Mouse (Mus musculus) liver, embryonic 12.5 days (tissue): Measurements from ENCODE around the gene Rsph14. TPM values are rescaled to one million over a fixed set of nuclear protein-coding genes. Genes with fewer than 3 reads are reported as not detected.
A peak's percentile ranks its signal among the peaks of the same experiment; 100 is the strongest.

ENCODE experiments used
- ATAC-seq: fragments of 200-750 bp; cut with Nextera tagmentation; 2 replicates; pipeline ENCODE4 v1.8.0; 2017; ENCODE audit warnings: moderate number of reproducible peaks, mild to moderate bottlenecking, moderate library complexity
- H3K27ac ChIP-seq: fragments of 300-500 bp; sonication (generic); 2 replicates; pipeline ENCODE4 v1.5.1; 2016; ENCODE audit warnings: mild to moderate bottlenecking
- H3K27me3 ChIP-seq: fragments of 300-500 bp; sonication (generic); replicated peaks from 2 replicates; pipeline ENCODE4 v1.6.1; 2016; ENCODE audit warnings: mild to moderate bottlenecking, moderate library complexity
- H3K36me3 ChIP-seq: fragments of 300-500 bp; sonication (generic); 2 replicates; pipeline ENCODE4 v1.6.1; 2016; ENCODE audit warnings: mild to moderate bottlenecking, moderate library complexity
- H3K4me1 ChIP-seq: fragments of 300-500 bp; sonication (generic); 2 replicates; pipeline ENCODE4 v1.6.1; 2016
- H3K4me2 ChIP-seq: fragments of 300-500 bp; sonication (generic); 2 replicates; pipeline ENCODE4 v1.6.1; 2016; ENCODE audit warnings: mild to moderate bottlenecking, moderate library complexity
- H3K4me3 ChIP-seq: fragments of 300-500 bp; sonication (generic); 2 replicates; pipeline ENCODE4 v1.5.1; 2016; ENCODE audit warnings: mild to moderate bottlenecking, moderate library complexity
- H3K9ac ChIP-seq: fragments of 300-500 bp; sonication (generic); 2 replicates; pipeline ENCODE4 v1.6.1; 2016; ENCODE audit warnings: mild to moderate bottlenecking, moderate library complexity
- H3K9me3 ChIP-seq: fragments of 300-500 bp; sonication (generic); replicated peaks from 2 replicates; pipeline ENCODE4 v1.6.1; 2016; ENCODE audit warnings: mild to moderate bottlenecking, moderate library complexity
- WGBS: fragments of 180-500 bp; shearing (Covaris S2); methylation state at CpG from one replicate; pipeline ENCODE4 v1.1.7; 2016; ENCODE audit not compliant: insufficient replicate concordance; 5-methylcytosine and 5-hydroxymethylcytosine counted together
- polyA plus RNA-seq: library from polyadenylated mRNA; unstranded; fragments of >200 nt; fragmentation: Nextera tagmentation; extraction: Ambion mirVana; gene quantifications from 2 replicates; pipeline ENCODE4 v1.2.1, GENCODE M21; 2016

Gene Rsph14
- polyA plus RNA-seq, 1 experiment from 2014 or later = 0.08 TPM

DNA sequence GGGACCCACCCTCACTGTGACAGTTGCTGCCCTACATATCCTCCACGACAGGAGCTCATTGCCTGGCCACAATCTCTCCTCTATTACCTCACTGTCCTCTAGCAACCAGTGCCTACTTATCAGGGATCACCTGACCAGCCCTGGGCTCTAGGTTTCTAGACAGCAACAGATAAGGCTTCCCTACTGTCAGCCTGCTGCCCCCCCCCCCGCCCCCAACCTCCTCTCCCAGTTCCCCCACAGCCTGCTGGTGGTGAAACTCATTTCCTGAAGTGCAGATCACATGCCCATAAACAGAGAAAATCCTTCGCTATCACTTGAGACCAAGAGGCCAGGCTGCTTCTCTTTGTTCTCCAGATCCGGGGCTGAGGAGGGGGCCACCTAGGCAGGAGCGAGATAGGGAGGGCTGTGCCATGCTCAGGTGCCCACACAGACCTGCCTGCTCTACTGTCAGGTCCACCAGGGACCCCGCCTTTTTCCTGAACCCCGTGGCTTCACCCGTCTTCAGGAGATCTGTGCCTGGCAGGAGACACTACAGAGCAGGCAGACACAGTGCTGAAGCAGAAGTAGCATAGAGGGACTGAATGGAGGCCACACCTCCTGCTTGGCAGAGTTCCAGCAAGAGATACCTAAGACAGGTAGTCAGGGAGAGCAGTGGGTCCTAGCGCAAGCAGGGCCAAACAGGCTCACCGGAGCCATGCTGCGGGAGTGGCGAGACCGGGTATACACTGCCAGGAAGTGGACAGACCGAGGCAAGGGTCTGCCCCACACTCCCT, 44.5 kb downstream of the Rsph14 start:
- 15% methylated on average over 14 of the region's 14 CpGs for WGBS
- ATAC-seq = peak; percentile 58
- H3K9me3 ChIP-seq = no peaks in the 10 kb centered on the region
- no peak overlapping the region for H3K4me3 ChIP-seq
- no peaks in the 10 kb centered on the region for H3K36me3 ChIP-seq
- H3K27ac ChIP-seq = no peak overlapping the region; the same call in 1 of the 2 replicates
- H3K27me3 ChIP-seq = peaks cover 14% of the 10 kb centered on the region; the same call in 1 of the 2 replicates
- peaks cover 30% of the 10 kb centered on the region for H3K4me1 ChIP-seq
- H3K4me2 ChIP-seq = peak overlapping the region; percentile 25; the same call in 1 of the 2 replicates
- no peak overlapping the region for H3K9ac ChIP-seq

DNA sequence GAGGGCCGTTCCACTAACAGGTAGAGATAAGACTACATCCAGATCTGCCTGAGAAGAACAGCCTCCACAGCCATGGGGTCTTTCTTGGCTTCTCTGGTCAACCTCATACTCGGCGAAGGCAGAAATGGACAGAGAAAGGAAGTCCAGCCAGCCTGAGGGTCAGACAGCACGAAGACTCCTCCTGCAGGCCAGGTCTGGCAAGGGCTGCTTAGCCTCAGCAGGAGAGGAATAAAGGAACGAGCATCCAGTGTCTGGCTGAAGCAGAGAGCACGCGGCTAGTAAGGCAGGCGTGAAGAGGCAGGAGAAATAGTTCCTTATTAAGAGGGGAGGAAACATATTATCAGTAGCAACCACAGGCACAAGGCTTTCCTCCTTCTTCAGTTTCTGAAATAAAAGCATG, 49.2 kb downstream of the Rsph14 start:
- Histone ChIP-seq H3K4me1 (peaks cover 15% of the 10 kb centered on the region), H3K27ac (no peak overlapping the region), H3K4me3 (no peak overlapping the region), H3K36me3 (no peaks in the 10 kb centered on the region), H3K27me3 (peaks cover 11% of the 10 kb centered on the region), H3K9ac (no peak overlapping the region), H3K9me3 (no peaks in the 10 kb centered on the region), H3K4me2 (no peak overlapping the region)
- ATAC-seq = no peak
- WGBS = 34% methylated on average over 8 of the region's 8 CpGs

DNA sequence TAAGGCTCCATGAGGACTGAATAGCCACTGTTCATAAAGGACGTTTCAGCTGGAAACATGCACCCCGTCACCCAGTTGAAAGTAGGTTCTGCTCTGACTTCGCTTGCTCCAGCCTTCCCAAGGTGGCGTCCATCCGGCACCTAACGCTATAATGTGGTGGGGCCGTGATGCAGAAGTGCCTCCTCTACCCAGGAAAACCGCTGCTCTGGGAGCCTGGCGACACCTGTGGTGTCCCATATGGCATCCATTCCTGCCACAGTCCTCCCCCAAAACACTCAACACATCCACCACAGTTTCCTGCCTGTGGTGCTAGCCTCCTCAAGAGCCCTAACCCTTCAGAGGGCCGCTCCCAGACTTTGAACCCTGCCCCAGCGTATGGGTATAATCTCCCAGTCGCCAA, 51.2 kb downstream of the Rsph14 start:
- Histone ChIP-seq H3K4me3 (no peak overlapping the region), H3K27me3 (peaks cover 11% of the 10 kb centered on the region), H3K4me1 (peaks cover 8% of the 10 kb centered on the region), H3K27ac (no peak overlapping the region), H3K9me3 (no peaks in the 10 kb centered on the region), H3K36me3 (no peaks in the 10 kb centered on the region), H3K4me2 (no peak overlapping the region), H3K9ac (no peak overlapping the region)
- no peak for ATAC-seq
- 49% methylated on average over 12 of the region's 12 CpGs for WGBS

DNA sequence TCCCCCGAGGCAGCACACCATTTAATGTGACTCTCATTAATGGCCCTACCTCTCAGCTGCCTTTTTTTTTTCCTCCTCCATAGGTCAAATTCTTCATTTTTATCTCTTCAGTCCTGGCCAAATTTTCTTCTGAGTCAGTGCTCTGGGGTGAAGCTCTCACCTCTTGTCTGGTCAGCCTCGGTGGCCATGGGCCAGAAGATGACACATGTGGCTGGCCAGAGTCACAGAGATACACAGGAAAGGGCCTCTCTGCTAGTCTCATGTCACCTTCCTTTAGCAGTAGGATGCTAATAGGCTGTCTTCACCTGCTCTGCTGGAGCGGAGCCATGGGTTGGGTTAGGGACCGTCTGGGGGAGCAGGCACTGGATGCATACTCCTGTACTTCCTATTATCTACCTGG, 54.3 kb downstream of the Rsph14 start:
- ATAC-seq = no peak
- Histone ChIP-seq H3K36me3 (no peaks in the 10 kb centered on the region), H3K4me1 (peaks cover 17% of the 10 kb centered on the region), H3K4me2 (no peak overlapping the region), H3K9ac (no peak overlapping the region), H3K9me3 (no peaks in the 10 kb centered on the region), H3K4me3 (no peak overlapping the region), H3K27me3 (peaks cover 9% of the 10 kb centered on the region), H3K27ac (no peak overlapping the region)
- WGBS = 63% methylated on average over 4 of the region's 4 CpGs

DNA sequence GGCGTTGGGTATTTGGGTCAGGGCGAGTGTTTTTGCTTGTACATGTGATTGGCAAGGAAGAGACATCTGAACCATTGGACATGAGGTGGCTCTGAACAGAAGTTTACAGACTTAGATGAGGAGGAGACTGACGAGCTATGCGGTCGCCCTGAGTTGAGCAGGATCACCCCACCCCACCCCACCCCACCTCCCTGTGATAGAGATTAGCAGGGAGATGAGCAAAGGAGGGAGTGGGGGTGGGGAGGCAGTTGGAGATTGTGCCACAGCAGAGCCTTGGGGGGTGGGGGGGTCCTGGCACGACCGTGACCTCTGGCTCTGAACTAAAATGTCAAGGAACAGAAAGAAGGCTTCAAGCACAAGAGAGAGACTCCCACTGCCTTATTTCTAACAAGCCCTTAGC, 56.0 kb downstream of the Rsph14 start:
- Histone ChIP-seq H3K4me1 (peaks cover 17% of the 10 kb centered on the region), H3K36me3 (no peaks in the 10 kb centered on the region), H3K9ac (no peak overlapping the region; the same call in 1 of the 2 replicates), H3K27ac (no peak overlapping the region), H3K4me3 (no peak overlapping the region), H3K27me3 (peaks cover 9% of the 10 kb centered on the region), H3K9me3 (no peaks in the 10 kb centered on the region), H3K4me2 (no peak overlapping the region)
- 39% methylated on average over 7 of the region's 7 CpGs for WGBS
- no peak for ATAC-seq

DNA sequence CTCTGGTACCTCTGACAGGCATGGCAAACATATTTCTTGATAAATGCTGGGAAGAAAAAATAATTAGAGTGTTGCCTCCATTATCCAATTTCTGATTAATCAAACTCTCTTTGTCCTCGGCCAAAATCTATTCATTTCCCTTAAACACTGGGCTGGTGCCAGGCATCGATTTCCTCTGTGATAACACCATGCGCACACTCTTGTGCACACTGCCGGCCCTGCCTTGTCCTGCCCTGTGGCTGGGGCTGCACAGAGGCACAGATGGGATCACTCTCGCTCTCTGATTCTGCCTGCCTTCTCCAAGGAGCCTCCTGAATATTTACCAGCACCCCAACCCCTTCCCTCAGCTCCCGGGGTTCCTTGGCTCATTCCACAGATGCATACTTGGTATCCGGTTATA, 56.8 kb downstream of the Rsph14 start:
- Histone ChIP-seq H3K9ac (no peak overlapping the region), H3K27me3 (peaks cover 9% of the 10 kb centered on the region), H3K4me2 (no peak overlapping the region), H3K9me3 (no peaks in the 10 kb centered on the region), H3K4me3 (no peak overlapping the region), H3K36me3 (no peaks in the 10 kb centered on the region), H3K27ac (no peak overlapping the region), H3K4me1 (peaks cover 17% of the 10 kb centered on the region)
- ATAC-seq = no peak
- 60% methylated on average over 7 of the region's 7 CpGs for WGBS

DNA sequence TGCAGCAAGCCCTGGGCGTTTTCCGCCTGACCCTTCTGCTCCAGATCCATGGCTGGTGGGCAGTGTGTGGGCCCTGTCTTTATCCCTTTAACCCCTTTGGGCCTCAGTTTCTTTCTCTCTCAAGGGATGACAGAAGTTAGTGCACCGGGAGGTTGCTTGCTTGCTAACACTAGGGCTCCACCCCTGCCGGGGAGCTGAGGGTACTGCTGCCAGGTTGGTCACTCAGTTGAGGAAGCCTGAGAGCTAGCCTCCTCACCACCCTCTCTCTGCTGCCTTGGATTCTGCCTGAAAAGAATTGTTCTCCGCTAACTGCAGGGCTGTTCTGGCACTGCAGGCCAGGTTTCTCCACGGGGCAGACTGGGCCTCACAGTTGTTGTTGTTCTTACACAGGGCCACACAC, 59.4 kb downstream of the Rsph14 start:
- no peak overlapping the region for H3K4me3 ChIP-seq
- 74% methylated on average over 6 of the region's 6 CpGs for WGBS
- no peak for ATAC-seq
- no peak overlapping the region for H3K9ac ChIP-seq
- H3K36me3 ChIP-seq = no peaks in the 10 kb centered on the region
- no peak overlapping the region for H3K4me2 ChIP-seq
- H3K9me3 ChIP-seq = no peaks in the 10 kb centered on the region
- peaks cover 28% of the 10 kb centered on the region for H3K27me3 ChIP-seq
- H3K4me1 ChIP-seq = peaks cover 17% of the 10 kb centered on the region
- H3K27ac ChIP-seq = no peak overlapping the region

DNA sequence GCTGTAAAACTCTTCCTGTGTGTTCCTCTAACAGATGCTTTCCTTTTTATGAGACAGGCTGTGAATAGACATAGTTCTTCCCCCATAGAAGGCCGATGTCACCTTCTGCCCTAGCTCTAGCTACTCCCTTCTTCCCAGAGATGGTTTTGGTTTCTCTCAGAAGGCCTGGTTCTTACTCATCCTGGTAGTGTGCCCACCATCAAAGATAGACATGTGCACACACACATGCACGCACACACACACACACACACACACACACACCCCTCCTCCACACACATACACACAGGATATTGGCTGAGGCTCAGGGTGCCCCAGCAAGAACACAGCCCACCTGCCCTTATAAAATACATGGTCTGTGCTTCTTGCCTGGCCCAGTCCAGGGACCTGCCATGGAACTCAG, 63.1 kb downstream of the Rsph14 start:
- ATAC-seq = no peak
- 59% methylated on average over 2 of the region's 2 CpGs for WGBS

DNA sequence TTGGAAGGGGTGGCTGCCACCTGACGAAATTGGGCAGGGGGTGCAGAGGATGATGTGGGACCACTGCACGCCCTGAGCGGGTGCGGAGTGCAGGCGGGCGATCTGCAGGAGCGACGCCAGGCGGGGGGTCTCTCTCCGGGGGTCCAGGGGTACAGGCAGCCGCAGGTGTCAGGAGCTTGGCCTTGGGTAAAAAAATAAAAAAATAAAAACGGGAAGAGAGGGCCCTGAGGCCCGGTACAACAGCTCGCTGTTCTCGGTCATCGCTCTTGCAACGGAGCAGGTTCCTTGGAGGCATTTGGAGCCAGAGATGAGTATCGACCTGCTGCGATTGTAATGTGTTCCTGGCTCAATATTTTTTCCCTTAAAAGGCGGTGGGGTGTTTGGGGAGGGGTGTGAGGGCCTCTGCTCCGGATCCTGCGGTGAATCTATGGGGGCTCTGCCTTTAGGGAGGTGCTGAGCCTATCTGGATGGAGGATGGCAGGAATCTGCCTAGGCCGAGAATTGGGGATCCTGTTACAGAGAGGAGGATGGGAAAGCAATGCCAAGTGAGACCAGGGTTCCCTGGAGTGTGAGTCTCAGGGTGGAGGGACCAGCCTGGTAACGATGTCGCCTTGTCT, 64.6 kb downstream of the Rsph14 start:
- Histone ChIP-seq H3K9ac (peak overlapping the region; percentile 58), H3K27ac (no peak overlapping the region), H3K4me3 (peak overlapping the region; percentile 60), H3K36me3 (no peaks in the 10 kb centered on the region), H3K9me3 (no peaks in the 10 kb centered on the region), H3K27me3 (peaks cover 69% of the 10 kb centered on the region), H3K4me2 (peak overlapping the region; percentile 85), H3K4me1 (peaks cover 14% of the 10 kb centered on the region)
- 8% methylated on average over 25 of the region's 25 CpGs for WGBS
- no peak for ATAC-seq

More for the DNA sequence above, 63.1 kb downstream of the Rsph14 start:
- H3K4me1 ChIP-seq = peaks cover 14% of the 10 kb centered on the region
- H3K27me3 ChIP-seq = peaks cover 58% of the 10 kb centered on the region
- H3K4me2 ChIP-seq = no peak overlapping the region
- no peaks in the 10 kb centered on the region for H3K9me3 ChIP-seq
- H3K36me3 ChIP-seq = no peaks in the 10 kb centered on the region
- 0 out of 2 replicates have a peak overlapping the region, but pooled peaks have one; percentile 5 for H3K27ac ChIP-seq
- no peak overlapping the region for H3K9ac ChIP-seq
- H3K4me3 ChIP-seq = no peak overlapping the region

DNA sequence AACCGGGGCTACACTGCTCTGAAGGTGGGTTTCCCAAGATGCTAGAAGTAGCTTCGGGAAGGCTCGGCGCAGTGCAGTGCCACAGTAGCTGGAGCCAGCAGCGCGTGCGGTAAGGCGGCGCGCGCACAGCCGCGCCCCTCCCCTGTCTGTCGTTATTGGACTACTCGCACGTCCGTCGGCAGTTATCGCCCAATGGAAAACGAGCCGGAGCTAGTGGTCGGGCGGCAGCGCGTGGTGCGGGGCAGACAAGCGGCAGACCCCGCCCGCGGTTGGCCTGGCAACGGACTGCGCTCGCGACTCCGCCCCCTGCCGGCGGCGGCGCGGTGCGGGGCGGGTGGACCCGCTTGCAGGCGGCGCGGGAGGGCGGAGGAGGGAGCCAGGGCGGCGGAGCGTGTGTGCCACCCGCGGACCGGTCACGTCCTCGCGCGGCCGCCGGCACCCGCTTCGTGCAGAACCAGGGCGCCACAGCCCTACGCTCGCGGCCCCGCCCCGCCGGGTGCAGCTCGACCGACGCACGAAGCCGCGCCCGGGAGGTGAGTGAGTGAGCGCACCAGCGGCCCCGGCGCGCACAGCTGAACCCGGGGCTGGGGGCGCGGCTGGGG, 65.4 kb downstream of the Rsph14 start, which contains the start of gene Gnaz:
Gene Gnaz, plus strand, starts transcription at position 328 of the 602 bp plus-strand sequence.
- peaks cover 69% of the 10 kb centered on the region for H3K27me3 ChIP-seq
- WGBS = under 1% methylated on average over 63 of the region's 83 CpGs
- no peak within 1 kb of the TSS for H3K27ac ChIP-seq

DNA sequence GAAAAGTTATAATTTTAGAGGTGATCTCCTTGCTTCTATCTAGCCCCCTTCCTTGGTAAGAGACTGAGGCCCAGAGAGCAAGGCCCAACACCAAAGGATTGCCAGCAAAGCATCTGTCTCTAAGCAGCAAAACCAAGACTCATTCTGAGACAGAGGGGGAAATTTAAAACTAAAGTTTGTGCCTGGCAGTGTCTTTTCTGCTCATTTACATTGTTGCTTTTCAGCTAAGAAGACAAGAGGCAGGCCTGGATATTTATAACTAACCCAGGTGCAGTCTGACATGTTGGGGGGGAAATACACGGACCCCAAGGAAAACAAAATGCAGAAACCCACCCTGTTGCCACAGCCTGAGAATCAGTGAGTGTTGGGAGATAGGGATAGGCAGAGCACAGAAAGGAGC, 68.0 kb downstream of the Rsph14 start:
- ATAC-seq = no peak
- Histone ChIP-seq H3K9ac (no peak overlapping the region), H3K27ac (no peak overlapping the region), H3K9me3 (no peaks in the 10 kb centered on the region), H3K4me1 (peaks cover 14% of the 10 kb centered on the region), H3K4me2 (no peak overlapping the region), H3K4me3 (no peak overlapping the region), H3K27me3 (peaks cover 60% of the 10 kb centered on the region), H3K36me3 (no peaks in the 10 kb centered on the region)
- 68% methylated on average over 1 of the region's 1 CpGs for WGBS

More for the DNA sequence above, 65.4 kb downstream of the Rsph14 start, which contains the start of gene Gnaz:
- Histone ChIP-seq H3K4me2 (peak within 1 kb of the TSS; percentile 85), H3K4me3 (peak within 1 kb of the TSS; percentile 60), H3K9me3 (no peaks in the 10 kb centered on the region), H3K36me3 (no peaks in the 10 kb centered on the region), H3K4me1 (peaks cover 14% of the 10 kb centered on the region), H3K9ac (peak within 1 kb of the TSS; percentile 58)
- peak; percentile 90 for ATAC-seq
